Mouse (Mus musculus) forebrain, postnatal 0 days (tissue): ENCODE results near the gene Fxn. TPM values are rescaled to one million over a fixed set of nuclear protein-coding genes. Genes with fewer than 3 reads are reported as not detected.

Experiments used
- ATAC-seq: fragments of 200-750 bp; cut with Nextera tagmentation; 2 replicates; pipeline ENCODE4 v1.8.0; 2017; ENCODE audit warnings: mild to moderate bottlenecking, moderate library complexity
- DNase-seq: peaks from one replicate; pipeline ENCODE4 v3.0.0-alpha.2; 2015
- H3K27ac ChIP-seq: fragments of 300-500 bp; sonication (generic); 2 replicates; pipeline ENCODE4 v1.5.1; 2014; ENCODE audit warnings: low read depth, mild to moderate bottlenecking, antibody characterized with exemption, low read length, moderate library complexity, mixed read lengths
- H3K27me3 ChIP-seq: fragments of 300-500 bp; sonication (generic); 2 replicates; pipeline ENCODE4 v1.6.1; 2014; ENCODE audit warnings: mild to moderate bottlenecking, low read length, mixed read lengths; ENCODE audit not compliant: insufficient read depth
- H3K36me3 ChIP-seq: fragments of 300-500 bp; sonication (generic); 2 replicates; pipeline ENCODE4 v1.6.1; 2014; ENCODE audit warnings: mild to moderate bottlenecking, moderate library complexity; ENCODE audit not compliant: insufficient read depth
- H3K4me1 ChIP-seq: fragments of 300-500 bp; sonication (generic); 2 replicates; pipeline ENCODE4 v1.6.1; 2014; ENCODE audit warnings: antibody characterized with exemption; ENCODE audit not compliant: insufficient read depth
- H3K4me2 ChIP-seq: fragments of 300-500 bp; sonication (generic); 2 replicates; pipeline ENCODE4 v1.6.1; 2014; ENCODE audit warnings: low read depth, mild to moderate bottlenecking, moderate library complexity
- H3K4me3 ChIP-seq: fragments of 300-500 bp; sonication (generic); 2 replicates; pipeline ENCODE4 v1.5.1; 2014; ENCODE audit warnings: low read depth, low read length, mixed read lengths
- H3K9ac ChIP-seq: fragments of 300-500 bp; sonication (generic); 2 replicates; pipeline ENCODE4 v1.6.1; 2014; ENCODE audit warnings: mild to moderate bottlenecking
- H3K9me3 ChIP-seq: fragments of 300-500 bp; sonication (generic); 2 replicates; pipeline ENCODE4 v1.6.1; 2016; ENCODE audit warnings: low read length
- CTCF ChIP-seq: sonication (generic); IDR thresholded peaks from 2 replicates; pipeline ENCODE4 v1.5.1; 2016; ENCODE audit warnings: antibody characterized with exemption, control low read depth, low read depth
- whole genome bisulfite sequencing: fragments of 180-500 bp; shearing (Covaris S2); extraction: QIAGEN DNeasy Blood & Tissue Kit; methylation state at CpG from one replicate; pipeline ENCODE4 v1.1.7; 2014; 5-methylcytosine and 5-hydroxymethylcytosine counted together
- polyA plus RNA-seq: library from polyadenylated mRNA; unstranded; fragments of >200 nt; fragmentation: Nextera tagmentation; extraction: Ambion mirVana; gene quantifications from 2 replicates; pipeline ENCODE4 v1.2.1, GENCODE M21; 2015
- total RNA-seq: library from RNA; depleted of rRNA; stranded (reverse); fragments of >200 nt; gene quantifications from 2 replicates; pipeline ENCODE4 v1.2.3, GENCODE M21; 2014

The Fxn gene
- total and polyA plus RNA-seq, 2 experiments from 2014 or later = 26.0 to 33.4 TPM

- no peak for DNase-seq
- 90% methylated on average over 6 of the region's 6 CpGs for WGBS
- H3K9ac ChIP-seq = no peak overlapping the region
- ATAC-seq = no peak
- no peak overlapping the region for H3K27ac ChIP-seq
- H3K4me1 ChIP-seq = peaks cover 15% of the 10 kb centered on the region
- no peaks in the 10 kb centered on the region for H3K36me3 ChIP-seq
- H3K4me2 ChIP-seq = no peak overlapping the region
- H3K4me3 ChIP-seq = no peak overlapping the region
- no peak for TF ChIP-seq CTCF
- no peaks in the 10 kb centered on the region for H3K27me3 ChIP-seq
- no peaks in the 10 kb centered on the region for H3K9me3 ChIP-seq
Observed at GRCm38 (mm10) chr19:24321211-24321899, 41.0 kb upstream of the Fxn start.

GRCm38 (mm10) chr19:24318172-24318571 is 37.8 kb upstream of the Fxn start:
- ATAC-seq = peak; percentile 17; the same call in 1 of the 2 replicates
- TF ChIP-seq CTCF = no peak
- Histone ChIP-seq H3K4me2 (no peak overlapping the region), H3K4me1 (peaks cover 15% of the 10 kb centered on the region), H3K9ac (no peak overlapping the region), H3K9me3 (no peaks in the 10 kb centered on the region), H3K36me3 (no peaks in the 10 kb centered on the region), H3K27me3 (0 out of 2 replicates have a peak, but pooled peaks cover 3% of the 10 kb centered on the region), H3K4me3 (no peak overlapping the region), H3K27ac (no peak overlapping the region)
- no peak for DNase-seq
- WGBS = 44% methylated on average over 10 of the region's 10 CpGs

GRCm38 (mm10) chr19:24317731-24318130 is 37.3 kb upstream of the Fxn start:
- no peak for ATAC-seq
- H3K4me2 ChIP-seq = no peak overlapping the region
- no peak overlapping the region for H3K9ac ChIP-seq
- no peak overlapping the region for H3K4me3 ChIP-seq
- no peak for DNase-seq
- no peak for TF ChIP-seq CTCF
- H3K36me3 ChIP-seq = no peaks in the 10 kb centered on the region
- H3K4me1 ChIP-seq = peaks cover 15% of the 10 kb centered on the region
- no peaks in the 10 kb centered on the region for H3K9me3 ChIP-seq
- 72% methylated on average over 2 of the region's 2 CpGs for WGBS
- H3K27ac ChIP-seq = no peak overlapping the region
- 0 out of 2 replicates have a peak, but pooled peaks cover 3% of the 10 kb centered on the region for H3K27me3 ChIP-seq

GRCm38 (mm10) chr19:24317038-24317591 is 36.7 kb upstream of the Fxn start:
- no peak overlapping the region for H3K27ac ChIP-seq
- H3K27me3 ChIP-seq = 0 out of 2 replicates have a peak, but pooled peaks cover 3% of the 10 kb centered on the region
- H3K36me3 ChIP-seq = no peaks in the 10 kb centered on the region
- ATAC-seq (peak; percentile 93), DNase-seq (peak; percentile 80)
- no peak for TF ChIP-seq CTCF
- no peak overlapping the region for H3K9ac ChIP-seq
- H3K4me1 ChIP-seq = peaks cover 15% of the 10 kb centered on the region
- no peaks in the 10 kb centered on the region for H3K9me3 ChIP-seq
- no peak overlapping the region for H3K4me3 ChIP-seq
- H3K4me2 ChIP-seq = no peak overlapping the region
- 17% methylated on average over 15 of the region's 15 CpGs for WGBS

- no peaks in the 10 kb centered on the region for H3K9me3 ChIP-seq
- DNase-seq = no peak
- no peak overlapping the region for H3K4me3 ChIP-seq
- H3K27me3 ChIP-seq = 0 out of 2 replicates have a peak, but pooled peaks cover 3% of the 10 kb centered on the region
- H3K9ac ChIP-seq = no peak overlapping the region
- H3K27ac ChIP-seq = no peak overlapping the region
- ATAC-seq = no peak
- no peaks in the 10 kb centered on the region for H3K36me3 ChIP-seq
- 60% methylated on average over 9 of the region's 9 CpGs for WGBS
- H3K4me1 ChIP-seq = peaks cover 15% of the 10 kb centered on the region
- no peak for TF ChIP-seq CTCF
- H3K4me2 ChIP-seq = no peak overlapping the region
Observed at GRCm38 (mm10) chr19:24316060-24316725, 35.8 kb upstream of the Fxn start.

GRCm38 (mm10) chr19:24315234-24315633 is 34.8 kb upstream of the Fxn start:
- no peak overlapping the region for H3K27ac ChIP-seq
- H3K4me2 ChIP-seq = no peak overlapping the region
- DNase-seq = no peak
- 0 out of 2 replicates have a peak, but pooled peaks cover 3% of the 10 kb centered on the region for H3K27me3 ChIP-seq
- WGBS = 87% methylated on average over 4 of the region's 4 CpGs
- no peaks in the 10 kb centered on the region for H3K9me3 ChIP-seq
- no peaks in the 10 kb centered on the region for H3K36me3 ChIP-seq
- no peak overlapping the region for H3K9ac ChIP-seq
- H3K4me3 ChIP-seq = no peak overlapping the region
- TF ChIP-seq CTCF = no peak
- no peak for ATAC-seq
- H3K4me1 ChIP-seq = peaks cover 15% of the 10 kb centered on the region

GRCm38 (mm10) chr19:24314676-24315075 is 34.3 kb upstream of the Fxn start:
- Histone ChIP-seq H3K4me3 (no peak overlapping the region), H3K9me3 (no peaks in the 10 kb centered on the region), H3K4me1 (peaks cover 15% of the 10 kb centered on the region), H3K4me2 (no peak overlapping the region), H3K27ac (no peak overlapping the region), H3K36me3 (no peaks in the 10 kb centered on the region), H3K9ac (no peak overlapping the region), H3K27me3 (0 out of 2 replicates have a peak, but pooled peaks cover 3% of the 10 kb centered on the region)
- ATAC-seq = no peak
- DNase-seq = no peak
- WGBS = 92% methylated on average over 11 of the region's 11 CpGs
- TF ChIP-seq CTCF = no peak
